Mouse (Mus musculus) testis, adult 2 months (tissue): ENCODE measurements around the gene Tm9sf3.

Experiments
- CTCF ChIP-seq: fragments of 200-500 bp; IDR thresholded peaks from 2 replicates; pipeline ENCODE4 v1.5.1; 2012; ENCODE audit warnings: low read depth, mild to moderate bottlenecking, inconsistent platforms, low read length, moderate library complexity; ENCODE audit not compliant: control insufficient read depth, insufficient read depth, insufficient replicate concordance
- POLR2A ChIP-seq: fragments of 200-500 bp; IDR thresholded peaks from 2 replicates; pipeline ENCODE4 v1.6.1; 2012; ENCODE audit warnings: low read depth, mild to moderate bottlenecking, inconsistent platforms, low read length, moderate library complexity; ENCODE audit not compliant: control insufficient read depth

- TF ChIP-seq CTCF (no peak), POLR2A (no peak)
These were observed 47.3 kb upstream of the Tm9sf3 start for GRCm38 (mm10) chr19:41310971-41311703.
